Mouse (Mus musculus) ES-E14 (cell line): ENCODE measurements around the gene Rars. TPM values are rescaled to one million over a fixed set of nuclear protein-coding genes. Genes with fewer than 3 reads are reported as not detected.

ENCODE experiments used
- DNase-seq: peaks from one replicate; pipeline ENCODE4 v3.0.0-alpha.2; 2013; ENCODE audit warnings: low read depth, low spot score
- H3K27ac ChIP-seq: 2 replicates; pipeline ENCODE4 v1.5.1; 2012; ENCODE audit warnings: low read depth, mild to moderate bottlenecking, low read length, moderate library complexity, mixed read lengths; ENCODE audit not compliant: poor library complexity, insufficient read depth, severe bottlenecking
- H3K36me3 ChIP-seq: 2 replicates; pipeline ENCODE4 v1.6.1; 2012; ENCODE audit warnings: mild to moderate bottlenecking, low read length, moderate library complexity, mixed read lengths; ENCODE audit not compliant: control insufficient read depth, poor library complexity, insufficient read depth, severe bottlenecking
- H3K4me1 ChIP-seq, 2 experiments: fragments of 150-350 bp in 1 of 2; sonication (generic) in 1 of 2; 2 replicates each; pipeline ENCODE4 v1.6.1; 2012; ENCODE audit warnings: low read length in 2 of 2, mild to moderate bottlenecking in 1 of 2, mixed read lengths in 1 of 2; ENCODE audit not compliant: control insufficient read depth in 2 of 2, insufficient read depth in 2 of 2, poor library complexity in 1 of 2
- H3K4me3 ChIP-seq, 2 experiments: fragments of 150-350 bp in 1 of 2; sonication (generic) in 1 of 2; 2 replicates each; pipeline ENCODE4 v1.5.1; 2012; ENCODE audit warnings: low read length in 2 of 2, low read depth in 1 of 2, mild to moderate bottlenecking in 1 of 2, mixed read lengths in 1 of 2; ENCODE audit not compliant: insufficient read depth in 1 of 2, poor library complexity in 1 of 2, severe bottlenecking in 1 of 2
- H3K9ac ChIP-seq: 2 replicates; pipeline ENCODE4 v1.6.1; 2012; ENCODE audit warnings: low read depth, mild to moderate bottlenecking, low read length, mixed read lengths; ENCODE audit not compliant: poor library complexity, insufficient read depth, severe bottlenecking
- H3K9me3 ChIP-seq: fragments of 150-350 bp; sonication (generic); 2 replicates; pipeline ENCODE4 v1.6.1; 2012; ENCODE audit warnings: low read depth, mild to moderate bottlenecking, low read length; ENCODE audit not compliant: control insufficient read depth, insufficient read depth
- CHD2 ChIP-seq: IDR thresholded peaks from 2 replicates; pipeline ENCODE4 v1.6.1; 2014; ENCODE audit warnings: mild to moderate bottlenecking, low read depth, low read length, inconsistent platforms
- HCFC1 ChIP-seq: IDR thresholded peaks from 2 replicates; pipeline ENCODE4 v1.6.1; 2012; ENCODE audit warnings: low read length, inconsistent platforms, borderline replicate concordance; ENCODE audit not compliant: insufficient read depth
- MAFK ChIP-seq: IDR thresholded peaks from 2 replicates; pipeline ENCODE4 v1.6.1; 2014; ENCODE audit warnings: mild to moderate bottlenecking, low read depth, low read length, inconsistent platforms; ENCODE audit not compliant: insufficient read depth
- ZC3H11A ChIP-seq: IDR thresholded peaks from 2 replicates; pipeline ENCODE4 v1.6.1; 2012; ENCODE audit warnings: low read depth, mild to moderate bottlenecking, inconsistent platforms, low read length, borderline replicate concordance
- ZNF384 ChIP-seq: IDR thresholded peaks from 2 replicates; pipeline ENCODE4 v1.6.1; 2012; ENCODE audit warnings: low read depth, low read length, inconsistent platforms
- in situ Hi-C, 2 experiments: fragments of 600-800 bp; cut with MboI; formaldehyde crosslinking; loops; one replicate each; pipeline ENCODE4 v1.15.1; 2025; ENCODE audit warnings: low sequenced_read_pairs in 2 of 2, inconsistent platforms in 1 of 2; ENCODE audit not compliant: unreplicated experiment in 2 of 2
- total RNA-seq: library from RNA; depleted of rRNA; stranded (reverse); fragments of 300-350 nt; gene quantifications from 2 replicates; pipeline ENCODE4 v1.2.3, GENCODE M21; 2012

The Rars gene
- total RNA-seq, 1 experiment = 156 TPM

- H3K36me3 ChIP-seq = peaks cover 20% of the 10 kb centered on the region; the same call in 1 of the 2 replicates
- no peak overlapping the region for H3K27ac ChIP-seq
- no peak overlapping the region for H3K4me3 ChIP-seq
- no peak overlapping the region for H3K9ac ChIP-seq
- TF ChIP-seq MAFK (no peak), ZC3H11A (no peak), CHD2 (no peak), HCFC1 (no peak), ZNF384 (no peak)
- DNase-seq = no peak
- no peaks in the 10 kb centered on the region for H3K4me1 ChIP-seq
- in situ Hi-C loops = loop anchor here (10.0 kb wide), 2 partner anchors 137 to 147 kb away; no protein-coding TSS in a partner anchor
- no peaks in the 10 kb centered on the region for H3K9me3 ChIP-seq
Observed at GRCm38 (mm10) chr11:35857395-35858067, 23.2 kb upstream of the Rars start.

- no peaks in the 10 kb centered on the region for H3K9me3 ChIP-seq
- TF ChIP-seq HCFC1 (no peak), MAFK (no peak), ZNF384 (no peak), ZC3H11A (no peak), CHD2 (no peak)
- no peaks in the 10 kb centered on the region for H3K4me1 ChIP-seq
- no peak overlapping the region for H3K9ac ChIP-seq
- peaks cover 21% of the 10 kb centered on the region; the same call in 1 of the 2 replicates for H3K36me3 ChIP-seq
- no peak overlapping the region for H3K4me3 ChIP-seq
- H3K27ac ChIP-seq = no peak overlapping the region
- no peak for DNase-seq
- in situ Hi-C loops = loop anchor here (10.0 kb wide), 2 partner anchors 138 to 148 kb away; no protein-coding TSS in a partner anchor
Observed at GRCm38 (mm10) chr11:35856359-35857040, 22.2 kb upstream of the Rars start.

GRCm38 (mm10) chr11:35855567-35855966, 21.3 kb upstream of the Rars start:
- no peak overlapping the region for H3K9ac ChIP-seq
- no peak overlapping the region for H3K4me3 ChIP-seq
- H3K4me1 ChIP-seq = no peaks in the 10 kb centered on the region
- no peaks in the 10 kb centered on the region for H3K9me3 ChIP-seq
- no peak overlapping the region for H3K27ac ChIP-seq
- in situ Hi-C loops = loop anchor here (10.0 kb wide), 2 partner anchors 139 to 149 kb away; no protein-coding TSS in a partner anchor
- peaks cover 22% of the 10 kb centered on the region; the same call in 1 of the 2 replicates for H3K36me3 ChIP-seq
- DNase-seq = no peak
- TF ChIP-seq CHD2 (no peak), MAFK (no peak), ZC3H11A (no peak), ZNF384 (no peak)

GRCm38 (mm10) chr11:35854941-35855340, 20.6 kb upstream of the Rars start:
- Histone ChIP-seq H3K9ac (no peak overlapping the region), H3K9me3 (no peaks in the 10 kb centered on the region), H3K27ac (no peak overlapping the region), H3K36me3 (peaks cover 21% of the 10 kb centered on the region; the same call in 1 of the 2 replicates), H3K4me1 (no peaks in the 10 kb centered on the region), H3K4me3 (no peak overlapping the region)
- in situ Hi-C loops = loop anchor here (10.0 kb wide), 2 partner anchors 140 to 150 kb away; no protein-coding TSS in a partner anchor
- TF ChIP-seq CHD2 (no peak), HCFC1 (no peak), MAFK (no peak), ZC3H11A (no peak), ZNF384 (no peak)
- no peak for DNase-seq
